Mouse (Mus musculus): Measurements from ENCODE around the gene Fbxo47.

Fbxo47 gene

GRCm38 (mm10) chr11:97885296-97885915 is 1.5 kb upstream of the Fbxo47 start:
- in situ Hi-C loops (cut with MboI; ENCODE audit: low pct_unique_long_range_greater_than_20kb in 1 of 2, low sequenced_read_pairs in 2 of 2, unreplicated experiment in 1 of 2) = no loop called here

- in situ Hi-C loops (cut with MboI; ENCODE audit: low pct_unique_long_range_greater_than_20kb in 1 of 2, low sequenced_read_pairs in 2 of 2, unreplicated experiment in 1 of 2) = no loop called here
These were observed 739 bp upstream of the Fbxo47 start for GRCm38 (mm10) chr11:97884601-97885185.

- in situ Hi-C loops (cut with MboI; ENCODE audit: low pct_unique_long_range_greater_than_20kb in 1 of 2, low sequenced_read_pairs in 2 of 2, unreplicated experiment in 1 of 2) = no loop called here
These were observed 424 bp downstream of the Fbxo47 start for GRCm38 (mm10) chr11:97883542-97883917.

- in situ Hi-C loops (cut with MboI; ENCODE audit: low pct_unique_long_range_greater_than_20kb in 1 of 2, low sequenced_read_pairs in 2 of 2, unreplicated experiment in 1 of 2) = no loop called here
These were observed 3.6 kb downstream of the Fbxo47 start for GRCm38 (mm10) chr11:97880362-97880761.

GRCm38 (mm10) chr11:97877341-97877740 is 6.6 kb downstream of the Fbxo47 start:
- in situ Hi-C loops (cut with MboI; ENCODE audit: low pct_unique_long_range_greater_than_20kb in 1 of 2, low sequenced_read_pairs in 2 of 2, unreplicated experiment in 1 of 2) = loop anchor here (10.0 kb wide), 1 partner anchor 83 kb away; the partner anchor contains the start of gene Lasp1 (in 2 of the 2)

- in situ Hi-C loops (cut with MboI; ENCODE audit: low pct_unique_long_range_greater_than_20kb in 1 of 2, low sequenced_read_pairs in 2 of 2, unreplicated experiment in 1 of 2) = loop anchor here (10.0 kb wide), 1 partner anchor 80 kb away; the partner anchor contains the start of gene Lasp1 (in 2 of the 2)
These were observed 9.6 kb downstream of the Fbxo47 start for GRCm38 (mm10) chr11:97874396-97874795.

GRCm38 (mm10) chr11:97872378-97872777 is 11.6 kb downstream of the Fbxo47 start:
- in situ Hi-C loops (cut with MboI; ENCODE audit: low pct_unique_long_range_greater_than_20kb in 1 of 2, low sequenced_read_pairs in 2 of 2, unreplicated experiment in 1 of 2) = loop anchor here (10.0 kb wide), 1 partner anchor 78 kb away; the partner anchor contains the start of gene Lasp1 (in 2 of the 2)

GRCm38 (mm10) chr11:97867591-97867990 is 16.4 kb downstream of the Fbxo47 start:
- in situ Hi-C loops (cut with MboI; ENCODE audit: low pct_unique_long_range_greater_than_20kb in 1 of 2, low sequenced_read_pairs in 2 of 2, unreplicated experiment in 1 of 2) = no loop called here

GRCm38 (mm10) chr11:97866091-97866888 is 17.7 kb downstream of the Fbxo47 start:
- in situ Hi-C loops (cut with MboI; ENCODE audit: low pct_unique_long_range_greater_than_20kb in 1 of 2, low sequenced_read_pairs in 2 of 2, unreplicated experiment in 1 of 2) = no loop called here

GRCm38 (mm10) chr11:97865421-97865820 is 18.5 kb downstream of the Fbxo47 start:
- in situ Hi-C loops (cut with MboI; ENCODE audit: low pct_unique_long_range_greater_than_20kb in 1 of 2, low sequenced_read_pairs in 2 of 2, unreplicated experiment in 1 of 2) = no loop called here

GRCm38 (mm10) chr11:97862148-97862547 is 21.8 kb downstream of the Fbxo47 start:
- in situ Hi-C loops (cut with MboI; ENCODE audit: low pct_unique_long_range_greater_than_20kb in 1 of 2, low sequenced_read_pairs in 2 of 2, unreplicated experiment in 1 of 2) = no loop called here

- in situ Hi-C loops (cut with MboI; ENCODE audit: low pct_unique_long_range_greater_than_20kb in 1 of 2, low sequenced_read_pairs in 2 of 2, unreplicated experiment in 1 of 2) = no loop called here
These were observed 28.5 kb downstream of the Fbxo47 start for GRCm38 (mm10) chr11:97855473-97855872.

- in situ Hi-C loops (cut with MboI; ENCODE audit: low pct_unique_long_range_greater_than_20kb in 1 of 2, low sequenced_read_pairs in 2 of 2, unreplicated experiment in 1 of 2) = no loop called here
These were observed 32.4 kb downstream of the Fbxo47 start for GRCm38 (mm10) chr11:97851601-97852000.

- in situ Hi-C loops (cut with MboI; ENCODE audit: low pct_unique_long_range_greater_than_20kb in 1 of 2, low sequenced_read_pairs in 2 of 2, unreplicated experiment in 1 of 2) = no loop called here
These were observed 33.6 kb downstream of the Fbxo47 start for GRCm38 (mm10) chr11:97850367-97850766.

- in situ Hi-C loops (cut with MboI; ENCODE audit: low pct_unique_long_range_greater_than_20kb in 1 of 2, low sequenced_read_pairs in 2 of 2, unreplicated experiment in 1 of 2) = no loop called here
These were observed 42.0 kb downstream of the Fbxo47 start for GRCm38 (mm10) chr11:97842001-97842400.

- in situ Hi-C loops (cut with MboI; ENCODE audit: low pct_unique_long_range_greater_than_20kb in 1 of 2, low sequenced_read_pairs in 2 of 2, unreplicated experiment in 1 of 2) = no loop called here
These were observed 42.8 kb downstream of the Fbxo47 start for GRCm38 (mm10) chr11:97840991-97841661.

GRCm38 (mm10) chr11:97840539-97840954 is 43.4 kb downstream of the Fbxo47 start, which contains the start of gene B230217C12Rik:
Gene B230217C12Rik, plus strand, starts transcription at chr11:97840780.
- in situ Hi-C loops (cut with MboI; ENCODE audit: low pct_unique_long_range_greater_than_20kb in 1 of 2, low sequenced_read_pairs in 2 of 2, unreplicated experiment in 1 of 2) = no loop called here

GRCm38 (mm10) chr11:97840135-97840490 is 43.8 kb downstream of the Fbxo47 start:
- in situ Hi-C loops (cut with MboI; ENCODE audit: low pct_unique_long_range_greater_than_20kb in 1 of 2, low sequenced_read_pairs in 2 of 2, unreplicated experiment in 1 of 2) = no loop called here

Data from mouse embryonic stem cell (cell line).